Mouse (Mus musculus) midbrain, postnatal 0 days (tissue): ENCODE data around the gene Ulk2. TPM values are rescaled to one million over a fixed set of nuclear protein-coding genes. Genes with fewer than 3 reads are reported as not detected.

Experiments
- ATAC-seq: fragments of 200-750 bp; cut with Nextera tagmentation; 2 replicates; pipeline ENCODE4 v1.8.0; 2017; ENCODE audit warnings: moderate number of reproducible peaks, mild to moderate bottlenecking, moderate TSS enrichment, moderate library complexity; ENCODE audit not compliant: low FRiP score
- DNase-seq: peaks from one replicate; pipeline ENCODE4 v3.0.0-alpha.2; 2015; ENCODE audit warnings: low spot score
- H3K27ac ChIP-seq: fragments of 300-500 bp; sonication (generic); 2 replicates; pipeline ENCODE4 v1.5.1; 2014; ENCODE audit warnings: low read depth, mild to moderate bottlenecking, low read length, mixed read lengths
- H3K27me3 ChIP-seq: fragments of 300-500 bp; sonication (generic); 2 replicates; pipeline ENCODE4 v1.6.1; 2014; ENCODE audit warnings: low read length, control low read depth, mixed read lengths; ENCODE audit not compliant: insufficient read depth
- H3K36me3 ChIP-seq: fragments of 300-500 bp; sonication (generic); 2 replicates; pipeline ENCODE4 v1.6.1; 2014; ENCODE audit warnings: low read length, control low read depth, mixed read lengths; ENCODE audit not compliant: insufficient read depth
- H3K4me1 ChIP-seq: fragments of 300-500 bp; sonication (generic); 2 replicates; pipeline ENCODE4 v1.6.1; 2014; ENCODE audit warnings: mild to moderate bottlenecking, control low read depth, antibody characterized with exemption, low read length, mixed read lengths; ENCODE audit not compliant: insufficient read depth
- H3K4me2 ChIP-seq: fragments of 300-500 bp; sonication (generic); 2 replicates; pipeline ENCODE4 v1.6.1; 2014; ENCODE audit warnings: low read depth, mild to moderate bottlenecking, low read length, mixed read lengths; ENCODE audit not compliant: poor library complexity, severe bottlenecking
- H3K4me3 ChIP-seq: fragments of 300-500 bp; sonication (generic); 2 replicates; pipeline ENCODE4 v1.5.1; 2014; ENCODE audit warnings: low read depth, mild to moderate bottlenecking, low read length, moderate library complexity
- H3K9ac ChIP-seq: fragments of 300-500 bp; sonication (generic); replicated peaks from 2 replicates; pipeline ENCODE4 v1.6.1; 2014; ENCODE audit warnings: mild to moderate bottlenecking, low read length, moderate library complexity, mixed read lengths; ENCODE audit not compliant: poor library complexity, severe bottlenecking
- H3K9me3 ChIP-seq: fragments of 300-500 bp; sonication (generic); 2 replicates; pipeline ENCODE4 v1.6.1; 2016; ENCODE audit warnings: low read length, control low read depth
- CTCF ChIP-seq: IDR thresholded peaks from 2 replicates; pipeline ENCODE4 v1.5.1; 2016; ENCODE audit warnings: antibody characterized with exemption, mild to moderate bottlenecking
- WGBS: fragments of 180-500 bp; shearing (Covaris S2); extraction: QIAGEN DNeasy Blood & Tissue Kit; methylation state at CpG from one replicate; pipeline ENCODE4 v1.1.7; 2014; 5-methylcytosine and 5-hydroxymethylcytosine counted together
- polyA plus RNA-seq: library from polyadenylated mRNA; unstranded; fragments of >200 nt; fragmentation: Nextera tagmentation; extraction: Ambion mirVana; gene quantifications from 2 replicates; pipeline ENCODE4 v1.2.1, GENCODE M21; 2015
- total RNA-seq: library from RNA; depleted of rRNA; stranded (reverse); fragments of >200 nt; gene quantifications from 2 replicates; pipeline ENCODE4 v1.2.3, GENCODE M21; 2014; rRNA removed

Gene Ulk2
- total and polyA plus RNA-seq, 2 experiments from 2014 or later: 38.2 to 151 TPM

DNA sequence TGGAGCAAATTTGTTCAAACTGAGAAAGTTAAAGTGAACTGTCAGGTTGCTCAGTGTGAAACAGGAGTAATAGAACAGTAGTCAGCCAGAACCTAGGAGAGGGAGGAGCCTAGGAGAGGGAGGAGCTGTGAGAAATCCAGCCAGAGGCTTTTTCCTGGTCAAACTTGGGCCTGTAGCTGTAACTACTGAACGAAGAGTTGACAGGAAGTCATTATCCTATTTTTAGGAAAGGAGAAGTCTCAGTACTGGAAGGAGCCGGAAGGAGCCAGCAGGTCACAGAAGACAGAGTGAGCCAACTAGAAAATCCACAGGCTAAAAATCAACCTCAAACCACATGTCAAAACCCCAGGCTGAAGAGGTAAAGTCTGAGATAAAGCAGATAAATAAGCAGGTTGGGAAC lies 126.8 kb downstream of the Ulk2 start:
- WGBS: 92% methylated on average over 2 of the region's 2 CpGs
- Histone ChIP-seq H3K27me3 (no peaks in the 10 kb centered on the region), H3K36me3 (peaks cover 34% of the 10 kb centered on the region), H3K4me1 (no peaks in the 10 kb centered on the region), H3K4me2 (no peak overlapping the region), H3K4me3 (no peak overlapping the region), H3K27ac (no peak overlapping the region), H3K9me3 (no peaks in the 10 kb centered on the region), H3K9ac (no peak overlapping the region)
- no peak for TF ChIP-seq CTCF
- ATAC-seq: no peak
- no peak for DNase-seq

Other genes with a start within 250 kb of the Ulk2 start
- 5.1 and 6.6 TPM in 2 replicates for gene Grap, start 201.8 kb downstream of the Ulk2 start, total RNA-seq
- gene Grap, start 201.8 kb downstream of the Ulk2 start, polyA plus RNA-seq: 5.8 and 5.9 TPM in 2 replicates
- 0.60 TPM in 1 of 2 replicates, not detected in the other for gene Fam83g, start 171.0 kb downstream of the Ulk2 start, total RNA-seq
- gene Fam83g, start 171.0 kb downstream of the Ulk2 start, polyA plus RNA-seq: 0.06 and 0.16 TPM in 2 replicates
- gene Slc5a10, start 134.2 kb downstream of the Ulk2 start, total RNA-seq: not detected in 2 replicates
- 0.09 and 0.19 TPM in 2 replicates for gene Slc5a10, start 134.2 kb downstream of the Ulk2 start, polyA plus RNA-seq
- 46.7 and 48.4 TPM in 2 replicates for gene Prpsap2, start 93.0 kb downstream of the Ulk2 start, total RNA-seq
- 42.1 and 43.5 TPM in 2 replicates for gene Prpsap2, start 93.0 kb downstream of the Ulk2 start, polyA plus RNA-seq
- gene Akap10, start 75.2 kb upstream of the Ulk2 start, total RNA-seq: 16.7 and 24.5 TPM in 2 replicates
- 5.9 and 6.3 TPM in 2 replicates for gene Akap10, start 75.2 kb upstream of the Ulk2 start, polyA plus RNA-seq
- 25.0 and 27.5 TPM in 2 replicates for gene Specc1, start 101.7 kb upstream of the Ulk2 start, total RNA-seq
- gene Specc1, start 101.7 kb upstream of the Ulk2 start, polyA plus RNA-seq: 11.6 and 12.8 TPM in 2 replicates